In genomic region chr13:98354871-98355558, GRCm38 (mm10) we compare ENCODE assay signal across 9 mouse cellular contexts. TPM values are rescaled to one million over a fixed set of nuclear protein-coding genes. Genes with fewer than 3 reads are reported as not detected.
DNase-seq lines count a peak whose midpoint lies in the region; ATAC-seq lines count a peak whose summit lies in the region.
"Had no signal": no experiment of that assay in that cellular context is flagged by ENCODE, and none has a peak within 500 bp of the region (broad histone marks: within the 10 kb centered on the region; RNA-seq: fewer than 3 reads in every experiment).

No protein-coding gene starts in this region.

- no peak overlapping the region for H3K27ac ChIP-seq in limb, embryonic 13.5 days

- intact Hi-C loops in heart, postnatal 36 days (cut with DNase I), result loop anchor here (5.0 kb wide), 2 partner anchors 147 to 232 kb away; no protein-coding TSS in a partner anchor

- peak overlapping the region; percentile 54 for H3K9ac ChIP-seq in limb, embryonic 13.5 days

- H3K4me1 ChIP-seq in limb, embryonic 13.5 days, result peaks cover 18% of the 10 kb centered on the region

- H3K4me3 ChIP-seq in limb, embryonic 13.5 days, result peak overlapping the region; percentile 51

- no peaks in the 10 kb centered on the region for H3K9me3 ChIP-seq in limb, embryonic 13.5 days

- H3K4me2 ChIP-seq in limb, embryonic 13.5 days (replicated peaks), result peak overlapping the region; percentile 75

- peaks cover 86% of the 10 kb centered on the region for H3K27me3 ChIP-seq in limb, embryonic 13.5 days

- ATAC-seq in limb, embryonic 13.5 days (ENCODE audit: low FRiP score, low read depth), result no peak; the same call in 1 of the 2 replicates

- WGBS in limb, embryonic 13.5 days, result under 1% methylated on average over 84 of the region's 102 CpGs

- H3K36me3 ChIP-seq in limb, embryonic 13.5 days, result no peaks in the 10 kb centered on the region

- DNase-seq in urinary bladder, adult 2 months (ENCODE audit: low spot score), result peak; percentile 27
- DNase-seq in urinary bladder, postnatal 4 days (ENCODE audit: low spot score in 2 of 2), result no peak
- DNase-seq in embryo, embryonic 10 days (ENCODE audit: low spot score), result peak; percentile 60
- peak; percentile 20 to 37 for DNase-seq in heart, postnatal 36 days
- peak; percentile 82 for DNase-seq in neural tube, embryonic 10.5 days (ENCODE audit: extremely low spot score, low spot score)
- DNase-seq in frontal cortex, adult 2 months (ENCODE audit: extremely low spot score in 1 of 2, low spot score in 1 of 2), result no peak

RNA-seq across cellular contexts. Expression of gene Foxd1, which starts 1.0 kb away (rescaled TPM):
- polyA plus RNA-seq in urinary bladder, adult 2 months (2012; rRNA removed), result 0.01 TPM in 1 of 2 replicates, not detected in the other
- under 1 TPM; 0.05 to 0.08 TPM for total RNA-seq in heart, postnatal 36 days (2021)
- polyA plus RNA-seq in limb, embryonic 13.5 days (2015; fragmentation: Nextera tagmentation; extraction: Ambion mirVana), result 0.19 TPM in 2 replicates
- polyA plus RNA-seq in frontal cortex, adult 2 months (2012; rRNA removed), result 0.84 and 1.2 TPM in 2 replicates
- total RNA-seq: common myeloid progenitor, adult 5-6 weeks; neutrophil, adult 5-6 weeks had no signal

RNA-seq across cellular contexts. Expression of gene Btf3, which starts 38.2 kb away (rescaled TPM):
- polyA plus RNA-seq in urinary bladder, adult 2 months (2012; rRNA removed), result 665 and 770 TPM in 2 replicates
- total RNA-seq in heart, postnatal 36 days (2021), result 100 to 1,000 TPM; 212 to 214 TPM
- polyA plus RNA-seq in limb, embryonic 13.5 days (2015; fragmentation: Nextera tagmentation; extraction: Ambion mirVana), result 728 and 732 TPM in 2 replicates
- 302 and 345 TPM in 2 replicates for polyA plus RNA-seq in frontal cortex, adult 2 months (2012; rRNA removed)

Comparison
In these comparisons a context has a peak if more than half of its experiments do, and no peak if none do; other contexts are left out.
1. DNase-seq: peak in urinary bladder, adult 2 months (single experiment), embryo, embryonic 10 days (single experiment), heart, postnatal 36 days (2 of 2) and neural tube, embryonic 10.5 days (single experiment); none in urinary bladder, postnatal 4 days (0 of 2) and frontal cortex, adult 2 months (0 of 2).